Mouse (Mus musculus): ENCODE results near the gene Jade1.

Gene Jade1

GRCm38 (mm10) chr3:41551671-41552070 lies 3.9 kb upstream of the Jade1 start:
- DNase-seq (ENCODE audit: low read depth): no peak

GRCm38 (mm10) chr3:41552777-41553548 lies 2.6 kb upstream of the Jade1 start:
- DNase-seq (ENCODE audit: low read depth): no peak

- no peak for DNase-seq (ENCODE audit: low read depth)
Measured at GRCm38 (mm10) chr3:41553681-41554080, 1.9 kb upstream of the Jade1 start.

GRCm38 (mm10) chr3:41554480-41555475 lies 753 bp upstream of the Jade1 start:
- DNase-seq (ENCODE audit: low read depth): no peak

GRCm38 (mm10) chr3:41556451-41557266 lies 1.1 kb downstream of the Jade1 start:
- no peak for DNase-seq (ENCODE audit: low read depth)

- DNase-seq (ENCODE audit: low read depth): no peak
Measured at GRCm38 (mm10) chr3:41557267-41557995, 1.9 kb downstream of the Jade1 start.

- DNase-seq (ENCODE audit: low read depth): no peak
Measured at GRCm38 (mm10) chr3:41560489-41560888, 5.0 kb downstream of the Jade1 start.

GRCm38 (mm10) chr3:41561787-41562186 lies 6.3 kb downstream of the Jade1 start:
- no peak for DNase-seq (ENCODE audit: low read depth)

GRCm38 (mm10) chr3:41563211-41563931 lies 7.8 kb downstream of the Jade1 start:
- DNase-seq (ENCODE audit: low read depth): peak; percentile 69

- no peak for DNase-seq (ENCODE audit: low read depth)
Measured at GRCm38 (mm10) chr3:41563997-41564396, 8.5 kb downstream of the Jade1 start.

- DNase-seq (ENCODE audit: low read depth): peak; percentile 47
Measured at GRCm38 (mm10) chr3:41564471-41565213, 9.1 kb downstream of the Jade1 start.

GRCm38 (mm10) chr3:41565410-41565823 lies 9.9 kb downstream of the Jade1 start:
- DNase-seq (ENCODE audit: low read depth): peak; percentile 31

- DNase-seq (ENCODE audit: low read depth): peak; percentile 49
Measured at GRCm38 (mm10) chr3:41565955-41566354, 10.4 kb downstream of the Jade1 start.

- no peak for DNase-seq (ENCODE audit: low read depth)
Measured at GRCm38 (mm10) chr3:41569943-41570342, 14.4 kb downstream of the Jade1 start.

- DNase-seq (ENCODE audit: low read depth): no peak
Measured at GRCm38 (mm10) chr3:41572131-41572530, 16.6 kb downstream of the Jade1 start.

GRCm38 (mm10) chr3:41572968-41573367 lies 17.4 kb downstream of the Jade1 start:
- DNase-seq (ENCODE audit: low read depth): no peak

- DNase-seq (ENCODE audit: low read depth): no peak
Measured at GRCm38 (mm10) chr3:41574208-41574607, 18.7 kb downstream of the Jade1 start.

- no peak for DNase-seq (ENCODE audit: low read depth)
Measured at GRCm38 (mm10) chr3:41574720-41575435, 19.3 kb downstream of the Jade1 start.

- DNase-seq (ENCODE audit: low read depth): no peak
Measured at GRCm38 (mm10) chr3:41575971-41576370, 20.4 kb downstream of the Jade1 start.
